Mouse (Mus musculus) small intestine, adult 2 months (tissue): ENCODE results near the gene Atp6v1f.

Source experiments
- CTCF ChIP-seq: fragments of 200-500 bp; IDR thresholded peaks from 2 replicates; pipeline ENCODE4 v1.5.1; 2012; ENCODE audit warnings: low read depth, mild to moderate bottlenecking, control low read depth, inconsistent platforms, low read length, moderate library complexity, mixed read lengths; ENCODE audit not compliant: insufficient replicate concordance, insufficient read length; ENCODE audit errors: extremely low read depth
- POLR2A ChIP-seq: fragments of 200-500 bp; IDR thresholded peaks from 2 replicates; pipeline ENCODE4 v1.6.1; 2012; ENCODE audit warnings: low read depth, mild to moderate bottlenecking, control low read depth, inconsistent platforms, low read length, moderate library complexity

DNA sequence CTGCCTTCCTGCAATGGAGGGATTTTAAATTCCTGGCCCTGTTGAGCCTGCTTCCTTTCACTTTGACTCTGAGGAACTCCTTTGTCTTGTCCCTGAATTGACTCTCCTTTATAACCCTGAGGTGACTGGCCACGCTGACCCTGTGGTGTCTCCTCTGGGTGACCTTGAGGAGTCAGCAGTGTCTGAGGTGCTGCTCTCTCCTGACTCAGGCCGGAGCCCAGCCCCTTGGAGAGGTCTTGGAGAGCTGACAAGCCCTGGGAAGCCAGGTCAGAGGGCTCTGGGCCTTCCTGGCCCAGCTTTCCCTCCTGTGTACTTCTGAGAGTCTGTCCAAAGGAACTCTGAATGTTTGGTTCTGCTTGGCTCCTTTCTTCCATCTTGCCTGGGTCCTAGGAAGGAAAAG, 7.2 kb downstream of the Atp6v1f start:
- TF ChIP-seq CTCF: no peak
- no peak for TF ChIP-seq POLR2A
